Mouse (Mus musculus): ENCODE results near the gene Lpcat2b.

DNA sequence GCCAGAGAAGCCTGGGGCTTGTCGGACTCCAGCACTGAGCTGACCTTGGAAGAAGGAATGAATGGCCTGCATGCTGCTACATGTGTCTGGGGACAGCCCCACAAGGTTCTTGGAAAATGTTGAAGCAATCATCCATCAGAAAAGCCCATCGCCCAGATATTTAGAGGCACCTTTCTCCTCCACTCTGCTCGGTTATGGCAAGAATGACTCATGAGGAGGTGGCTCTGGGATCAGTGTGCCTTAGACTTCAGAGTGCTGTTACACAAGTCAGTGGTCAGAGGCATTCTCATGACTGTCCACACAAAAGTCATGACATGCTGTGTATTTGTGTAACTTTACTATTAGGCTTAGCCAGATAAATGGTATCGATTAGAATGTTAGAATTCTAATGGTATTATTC lies 35.7 kb downstream of the Lpcat2b start:
- TF ChIP-seq CTCF (IDR thresholded peaks at IDR 0.05; ENCODE audit: low read depth, low read length) (no peak), TAL1 (conservative IDR thresholded peaks at IDR 0.05; ENCODE audit: low read depth, low read length) (no peak)

Data from G1E (cell line).